Mouse (Mus musculus) forebrain, postnatal 0 days (tissue): Measurements from ENCODE around the gene Gm8005. TPM values are rescaled to one million over a fixed set of nuclear protein-coding genes. Genes with fewer than 3 reads are reported as not detected.
"Not testable (repeated sequence)": the region's sequence is repeated elsewhere in the genome, so short reads cannot be mapped to it uniquely, and the experiment has no call there.

ENCODE experiments used
- ATAC-seq: fragments of 200-750 bp; cut with Nextera tagmentation; 2 replicates; pipeline ENCODE4 v1.8.0; 2017; ENCODE audit warnings: mild to moderate bottlenecking, moderate library complexity
- DNase-seq: peaks from one replicate; pipeline ENCODE4 v3.0.0-alpha.2; 2015
- H3K27ac ChIP-seq: fragments of 300-500 bp; sonication (generic); 2 replicates; pipeline ENCODE4 v1.5.1; 2014; ENCODE audit warnings: low read depth, mild to moderate bottlenecking, antibody characterized with exemption, low read length, moderate library complexity, mixed read lengths
- H3K27me3 ChIP-seq: fragments of 300-500 bp; sonication (generic); 2 replicates; pipeline ENCODE4 v1.6.1; 2014; ENCODE audit warnings: mild to moderate bottlenecking, low read length, mixed read lengths; ENCODE audit not compliant: insufficient read depth
- H3K36me3 ChIP-seq: fragments of 300-500 bp; sonication (generic); 2 replicates; pipeline ENCODE4 v1.6.1; 2014; ENCODE audit warnings: mild to moderate bottlenecking, moderate library complexity; ENCODE audit not compliant: insufficient read depth
- H3K4me1 ChIP-seq: fragments of 300-500 bp; sonication (generic); 2 replicates; pipeline ENCODE4 v1.6.1; 2014; ENCODE audit warnings: antibody characterized with exemption; ENCODE audit not compliant: insufficient read depth
- H3K4me2 ChIP-seq: fragments of 300-500 bp; sonication (generic); 2 replicates; pipeline ENCODE4 v1.6.1; 2014; ENCODE audit warnings: low read depth, mild to moderate bottlenecking, moderate library complexity
- H3K4me3 ChIP-seq: fragments of 300-500 bp; sonication (generic); 2 replicates; pipeline ENCODE4 v1.5.1; 2014; ENCODE audit warnings: low read depth, low read length, mixed read lengths
- H3K9ac ChIP-seq: fragments of 300-500 bp; sonication (generic); 2 replicates; pipeline ENCODE4 v1.6.1; 2014; ENCODE audit warnings: mild to moderate bottlenecking
- H3K9me3 ChIP-seq: fragments of 300-500 bp; sonication (generic); 2 replicates; pipeline ENCODE4 v1.6.1; 2016; ENCODE audit warnings: low read length
- WGBS: fragments of 180-500 bp; shearing (Covaris S2); extraction: QIAGEN DNeasy Blood & Tissue Kit; methylation state at CpG from one replicate; pipeline ENCODE4 v1.1.7; 2014; 5-methylcytosine and 5-hydroxymethylcytosine counted together
- polyA plus RNA-seq: library from polyadenylated mRNA; unstranded; fragments of >200 nt; fragmentation: Nextera tagmentation; extraction: Ambion mirVana; gene quantifications from 2 replicates; pipeline ENCODE4 v1.2.1, GENCODE M21; 2015
- total RNA-seq: library from RNA; depleted of rRNA; stranded (reverse); fragments of >200 nt; gene quantifications from 2 replicates; pipeline ENCODE4 v1.2.3, GENCODE M21; 2014; rRNA removed

Gene Gm8005
- total RNA-seq = not detected in 2 replicates
- polyA plus RNA-seq = not detected in 2 replicates

- WGBS = 100% methylated on average over 2 of the region's 4 CpGs
- H3K4me3 ChIP-seq, H3K9ac ChIP-seq, ATAC-seq, H3K27ac ChIP-seq, DNase-seq, H3K36me3 ChIP-seq, H3K4me2 ChIP-seq, H3K27me3 ChIP-seq, H3K9me3 ChIP-seq, H3K4me1 ChIP-seq: not testable (repeated sequence)
These were observed at the start of gene Gm8005 for GRCm38 (mm10) chr14:42439573-42439972. Gene Gm8005 (minus strand): TSS chr14:42439673.

GRCm38 (mm10) chr14:42463581-42463980 lies 24.1 kb upstream of the Gm8005 start, which contains the start of gene Gm8011:
Gene Gm8011 (plus strand): TSS chr14:42463881.
- ATAC-seq, H3K36me3 ChIP-seq, H3K27ac ChIP-seq, H3K4me2 ChIP-seq, H3K9ac ChIP-seq, H3K4me1 ChIP-seq, H3K27me3 ChIP-seq, H3K4me3 ChIP-seq, DNase-seq, H3K9me3 ChIP-seq: not testable (repeated sequence)
- 60% methylated on average over 2 of the region's 2 CpGs for WGBS

Other genes with a start within 250 kb of the Gm8005 start
- not detected in 2 replicates for gene Gm3573, start 248.9 kb downstream of the Gm8005 start, total RNA-seq
- not detected in 2 replicates for gene Gm3573, start 248.9 kb downstream of the Gm8005 start, polyA plus RNA-seq
- not detected in 2 replicates for gene Gm17026, start 179.6 kb downstream of the Gm8005 start, total RNA-seq
- not detected in 2 replicates for gene Gm17026, start 179.6 kb downstream of the Gm8005 start, polyA plus RNA-seq
- gene Gm9611, start 142.3 kb downstream of the Gm8005 start, total RNA-seq = not detected in 2 replicates
- not detected in 2 replicates for gene Gm9611, start 142.3 kb downstream of the Gm8005 start, polyA plus RNA-seq
- gene Gm7995, start 129.5 kb downstream of the Gm8005 start, total RNA-seq = not detected in 2 replicates
- not detected in 2 replicates for gene Gm7995, start 129.5 kb downstream of the Gm8005 start, polyA plus RNA-seq
- not detected in 2 replicates for gene Gm8011, start 24.2 kb upstream of the Gm8005 start, total RNA-seq
- not detected in 2 replicates for gene Gm8011, start 24.2 kb upstream of the Gm8005 start, polyA plus RNA-seq
- not detected in 2 replicates for gene Gm8020, start 62.7 kb upstream of the Gm8005 start, total RNA-seq
- not detected in 2 replicates for gene Gm8020, start 62.7 kb upstream of the Gm8005 start, polyA plus RNA-seq
- not detected in 2 replicates for gene Gm8024, start 84.6 kb upstream of the Gm8005 start, total RNA-seq
- gene Gm8024, start 84.6 kb upstream of the Gm8005 start, polyA plus RNA-seq = not detected in 2 replicates
- gene Gm17124, start 160.2 kb upstream of the Gm8005 start, total RNA-seq = not detected in 2 replicates
- not detected in 2 replicates for gene Gm17124, start 160.2 kb upstream of the Gm8005 start, polyA plus RNA-seq
- not detected in 2 replicates for gene Gm3633, start 202.2 kb upstream of the Gm8005 start, total RNA-seq
- gene Gm3633, start 202.2 kb upstream of the Gm8005 start, polyA plus RNA-seq = not detected in 2 replicates
- not detected in 2 replicates for gene Gm10378, start 216.3 kb upstream of the Gm8005 start, total RNA-seq
- gene Gm10378, start 216.3 kb upstream of the Gm8005 start, polyA plus RNA-seq = not detected in 2 replicates